Mouse (Mus musculus): ENCODE results near the gene Ccsap.

The Ccsap gene

GRCm38 (mm10) chr8:123877865-123878264, 17.9 kb upstream of the Ccsap start:
- DNase-seq, result no peak

- no peak for DNase-seq
Measured at GRCm38 (mm10) chr8:123874324-123874723, 14.3 kb upstream of the Ccsap start.

DNA sequence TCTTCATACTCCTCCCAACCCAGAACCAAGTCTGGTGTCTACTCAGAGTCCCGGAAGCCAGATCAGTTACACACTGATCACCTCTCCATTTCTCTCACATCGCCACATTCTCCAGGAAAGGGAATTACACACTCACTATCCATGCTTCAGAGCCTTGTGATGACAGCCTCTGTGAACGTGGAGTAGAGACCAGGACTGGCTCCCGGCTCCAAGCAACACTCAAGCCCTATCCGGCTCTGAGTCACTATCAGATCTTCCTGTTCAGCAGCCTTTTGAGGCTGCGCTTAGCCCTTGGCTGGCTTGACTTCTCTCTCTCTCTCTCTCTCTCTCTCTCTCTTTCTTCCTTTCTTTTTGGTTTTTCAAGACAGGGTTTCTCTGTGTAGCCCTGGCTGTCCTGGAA, 13.4 kb upstream of the Ccsap start:
- DNase-seq, result no peak

GRCm38 (mm10) chr8:123872048-123872447, 12.0 kb upstream of the Ccsap start:
- DNase-seq, result no peak

- DNase-seq, result no peak
Measured at GRCm38 (mm10) chr8:123866971-123867370, 7.0 kb upstream of the Ccsap start.

- no peak for DNase-seq
Measured at GRCm38 (mm10) chr8:123865786-123866185, 5.8 kb upstream of the Ccsap start.

DNA sequence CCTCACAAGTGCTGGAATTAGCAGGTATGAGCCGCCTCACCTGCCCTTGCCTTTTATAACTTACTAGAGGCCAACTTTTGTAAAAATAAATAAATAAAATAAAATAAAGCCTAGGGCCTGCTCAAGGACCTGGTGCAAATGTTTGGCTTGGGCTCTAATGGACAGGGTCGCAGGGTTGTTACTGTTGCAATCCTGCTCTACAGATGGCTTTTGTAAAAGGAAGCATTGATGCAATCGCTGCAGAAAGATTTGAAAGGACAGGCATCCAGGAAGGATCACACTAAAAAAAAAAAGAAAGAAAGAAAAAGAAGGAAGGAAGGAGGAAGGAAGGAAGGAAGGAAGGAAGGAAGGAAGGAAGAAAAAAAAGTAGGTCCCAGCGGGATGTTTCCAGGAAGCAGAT, 377 bp upstream of the Ccsap start:
- no peak for DNase-seq

DNA sequence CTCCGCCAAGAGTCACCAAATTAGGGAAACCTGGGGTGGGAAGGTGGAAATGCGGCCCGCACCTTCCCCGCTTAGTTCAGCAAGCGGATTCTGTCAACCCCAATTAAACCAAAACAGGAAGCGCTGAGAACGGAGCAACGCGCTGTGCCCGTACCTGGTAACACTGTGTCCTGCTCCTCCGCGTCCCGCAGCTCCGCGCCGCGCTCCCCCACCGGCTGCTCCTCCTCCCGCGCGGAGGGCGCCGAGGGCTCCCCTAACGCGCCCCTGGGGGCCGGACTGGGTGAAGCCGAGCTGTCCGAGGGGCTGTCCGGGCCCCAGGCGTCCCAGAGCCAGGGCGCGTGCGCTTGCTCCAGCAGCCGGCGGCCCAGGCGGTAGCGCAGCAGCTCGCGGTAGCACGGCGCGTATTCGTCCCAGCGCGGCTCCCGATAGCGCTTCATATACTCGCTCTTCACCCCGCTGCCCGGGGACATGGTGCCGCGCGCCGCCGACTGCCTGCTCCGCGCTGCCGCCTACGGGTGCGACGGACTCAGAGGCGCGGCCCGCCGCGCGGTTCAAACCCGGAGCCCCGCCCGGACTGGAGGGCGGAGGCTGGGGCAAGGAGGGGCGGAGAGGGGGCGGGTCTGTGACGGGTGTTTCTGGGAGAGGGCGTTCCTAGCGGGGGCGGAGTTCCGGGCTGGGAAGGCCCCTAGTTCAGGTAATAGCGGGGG, 915 bp downstream of the Ccsap start:
- peak; percentile 94 for DNase-seq

GRCm38 (mm10) chr8:123858574-123858940, 1.5 kb downstream of the Ccsap start:
- no peak for DNase-seq

- DNase-seq, result no peak
Measured at GRCm38 (mm10) chr8:123857361-123857760, 2.6 kb downstream of the Ccsap start.

- DNase-seq, result no peak
Measured at GRCm38 (mm10) chr8:123854733-123855475, 5.1 kb downstream of the Ccsap start.

DNA sequence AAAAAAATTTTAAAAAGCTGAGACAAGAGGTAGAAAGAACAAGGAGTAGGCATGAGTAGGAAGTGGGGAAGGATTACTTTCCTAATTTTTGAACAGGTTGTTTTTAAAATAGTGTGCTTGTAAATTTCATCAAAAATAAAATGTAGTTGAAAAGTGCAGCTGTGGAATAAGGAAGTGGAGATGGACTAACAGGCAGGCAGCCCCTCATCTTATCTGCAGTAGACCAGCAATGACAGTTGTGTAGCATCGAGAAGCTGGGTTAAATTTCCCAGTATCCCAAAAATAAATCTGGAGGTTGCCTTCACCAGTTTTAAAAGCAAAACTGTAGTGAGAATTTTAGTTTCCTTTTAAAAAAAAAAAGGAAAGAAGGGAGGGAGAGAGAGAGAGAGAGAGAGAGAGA, 5.8 kb downstream of the Ccsap start:
- DNase-seq, result no peak

DNA sequence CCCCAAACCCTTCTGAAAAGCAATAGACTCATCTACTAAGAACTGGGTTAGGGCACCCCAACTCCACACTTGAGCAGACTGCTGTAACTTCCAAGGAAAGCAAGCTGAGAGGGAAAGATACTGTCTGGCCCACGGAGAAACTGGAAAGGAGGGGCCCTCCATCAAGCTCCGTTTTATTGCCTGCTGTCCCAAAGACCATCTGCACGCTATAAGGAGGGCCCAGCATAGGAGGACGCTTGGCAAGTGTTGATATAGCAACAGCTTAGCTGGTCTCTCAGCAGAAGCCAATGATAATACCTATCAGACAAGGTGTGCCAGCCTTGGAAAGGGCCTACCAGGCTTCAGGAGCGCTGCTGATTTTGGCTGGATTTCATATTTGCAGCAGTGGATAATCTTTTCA, 8.4 kb downstream of the Ccsap start:
- DNase-seq, result no peak

DNA sequence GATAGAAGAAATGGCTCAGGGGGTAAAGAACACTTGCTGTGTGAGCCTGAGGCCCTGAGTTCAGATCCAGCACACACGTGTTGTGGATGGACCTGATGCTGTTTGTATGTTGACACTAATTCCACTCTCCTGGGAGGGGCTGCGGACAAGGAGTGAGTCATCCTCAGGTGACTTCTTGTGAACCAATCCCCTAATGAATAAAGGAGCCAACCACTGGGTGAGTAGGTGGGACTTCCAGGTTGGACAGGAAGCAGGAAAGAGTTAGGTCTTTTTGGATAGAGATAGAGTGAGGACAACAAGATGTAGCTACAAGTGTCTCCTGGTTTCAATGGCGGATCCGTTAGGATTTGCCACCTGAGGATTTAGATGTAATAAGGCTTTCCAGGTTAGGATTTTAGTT, 10.7 kb downstream of the Ccsap start:
- DNase-seq, result no peak

- DNase-seq, result peak; percentile 50
Measured at GRCm38 (mm10) chr8:123847546-123847945, 12.5 kb downstream of the Ccsap start.

GRCm38 (mm10) chr8:123846509-123846908, 13.5 kb downstream of the Ccsap start:
- no peak for DNase-seq

GRCm38 (mm10) chr8:123845991-123846390, 14.0 kb downstream of the Ccsap start:
- DNase-seq, result no peak

GRCm38 (mm10) chr8:123845114-123845513, 14.9 kb downstream of the Ccsap start:
- DNase-seq, result no peak

GRCm38 (mm10) chr8:123844341-123844740, 15.7 kb downstream of the Ccsap start:
- DNase-seq, result no peak

- no peak for DNase-seq
Measured at GRCm38 (mm10) chr8:123842086-123842485, 17.9 kb downstream of the Ccsap start.

DNA sequence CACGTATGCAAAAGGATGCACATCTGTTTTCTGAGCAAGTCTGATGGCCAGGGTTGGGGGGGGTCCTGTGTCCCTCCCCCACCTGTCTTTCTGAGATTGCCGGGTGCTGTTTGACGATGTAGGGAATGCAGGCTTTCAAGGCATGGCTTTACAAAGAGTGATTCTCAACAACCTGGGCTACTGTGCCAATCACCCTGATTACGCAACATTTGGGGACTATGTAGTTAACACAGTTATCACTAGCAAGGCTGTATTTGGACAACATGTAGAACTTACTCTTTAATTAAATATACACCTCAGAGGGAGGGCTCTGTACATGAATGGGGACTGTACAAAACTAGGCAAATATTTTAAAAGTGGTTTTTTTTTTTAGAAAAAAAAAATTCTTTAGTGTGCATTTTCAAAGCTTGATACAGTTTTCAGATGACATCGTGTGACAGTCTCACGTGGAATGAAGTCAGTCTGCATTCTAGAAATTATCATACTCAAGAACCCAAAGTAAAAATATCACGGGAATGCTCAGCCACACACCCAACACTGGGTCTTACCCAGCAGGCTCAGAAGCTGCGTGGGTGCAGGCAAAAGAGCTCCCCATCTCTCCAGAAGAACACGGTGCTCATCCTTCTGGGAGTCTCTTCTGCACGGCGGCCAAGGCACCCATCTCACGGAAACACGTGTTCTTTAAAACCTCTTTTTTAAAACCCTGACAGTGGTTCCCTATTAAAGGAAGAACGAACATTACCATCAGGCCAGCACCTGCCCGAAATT, 19.2 kb downstream of the Ccsap start:
- DNase-seq, result no peak

DNA sequence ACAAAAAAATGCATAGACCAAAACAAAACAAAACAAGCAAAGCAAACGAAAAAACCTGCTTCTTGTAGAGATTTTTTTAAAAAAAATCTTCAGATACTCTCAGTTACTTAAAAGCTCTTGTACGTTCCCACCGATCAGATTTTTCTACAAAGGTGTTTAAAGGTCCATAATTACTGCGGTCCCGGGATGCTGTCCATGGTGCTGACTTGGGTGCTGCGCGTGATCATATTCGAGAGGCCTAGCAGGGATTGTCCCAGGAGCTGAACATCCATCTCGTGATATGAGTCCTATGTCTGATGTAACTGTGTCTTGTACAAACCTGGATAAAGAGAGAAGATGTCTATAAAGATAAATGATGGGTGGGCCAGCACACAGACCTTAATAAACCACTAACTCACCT, 21.5 kb downstream of the Ccsap start:
- no peak for DNase-seq

DNA sequence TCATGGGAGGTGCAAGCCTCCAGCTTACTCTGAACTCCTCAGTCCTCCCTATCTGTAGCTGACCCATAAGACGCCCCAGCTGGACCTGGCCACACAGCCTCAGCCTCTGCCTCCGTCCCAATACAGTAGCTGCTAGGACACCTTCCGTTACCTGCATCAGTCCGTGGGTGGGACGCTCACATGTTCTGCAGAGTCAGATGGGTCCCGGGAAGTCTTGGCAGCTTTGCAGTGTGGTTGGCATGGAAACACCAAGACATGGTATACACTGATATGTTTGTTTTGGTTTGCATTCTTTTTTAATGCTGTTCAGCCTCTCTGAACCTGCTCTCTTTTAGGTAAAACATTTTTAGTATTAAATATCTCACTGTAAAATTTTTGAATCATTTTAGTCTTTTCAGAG, 23.7 kb downstream of the Ccsap start:
- DNase-seq, result no peak

DNA sequence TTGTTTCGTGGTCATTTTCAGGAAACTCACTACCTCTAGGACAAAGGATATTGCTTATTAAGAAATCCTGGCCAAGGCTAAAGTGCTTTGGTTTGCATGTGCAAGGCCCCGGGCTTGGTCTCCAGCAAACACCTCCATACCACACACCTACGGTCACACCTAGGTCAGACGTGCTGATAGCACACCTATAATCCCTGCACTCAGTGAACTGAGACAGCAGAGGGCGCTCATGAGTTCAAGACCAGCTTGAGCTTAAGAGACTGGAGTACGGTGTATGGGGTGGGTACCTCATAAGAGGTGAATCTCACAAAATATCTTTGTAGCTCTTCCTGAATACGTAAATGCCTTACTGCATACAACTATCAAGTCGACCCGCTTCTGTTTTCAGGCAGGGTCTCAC, 24.6 kb downstream of the Ccsap start:
- DNase-seq, result peak; percentile 74

Data from cerebellum, adult 11 months (tissue).